Mouse (Mus musculus): ENCODE results near the gene Rrbp1. TPM values are rescaled to one million over a fixed set of nuclear protein-coding genes. Genes with fewer than 3 reads are reported as not detected.

The Rrbp1 gene
- total RNA-seq, 2 experiments from 2014 or later, result 181 to 182 TPM

- no peak for DNase-seq
Measured at GRCm38 (mm10) chr2:143953944-143954343, 57.1 kb downstream of the Rrbp1 start.

- DNase-seq, result peak; percentile 42
Measured at GRCm38 (mm10) chr2:143951546-143952315, 59.3 kb downstream of the Rrbp1 start.

DNA sequence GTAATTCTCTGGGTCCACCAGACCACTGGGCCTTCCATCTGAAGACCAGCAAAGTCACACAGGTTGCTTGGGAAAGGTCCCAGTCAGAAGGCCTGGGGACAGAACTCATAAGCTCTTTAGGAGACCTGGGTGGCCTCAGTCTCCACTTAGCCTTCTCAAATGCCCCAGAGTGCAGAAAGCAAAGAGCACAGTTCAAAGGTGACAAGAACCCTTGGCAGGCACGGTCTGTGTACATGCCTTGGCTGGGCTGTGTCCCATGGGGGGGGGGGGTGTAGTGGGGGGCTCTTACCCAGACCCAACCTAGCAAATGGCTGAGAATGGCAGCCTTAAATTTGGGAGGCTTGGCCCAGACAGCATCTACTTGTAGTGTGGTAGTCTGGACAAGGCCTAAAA, 60.0 kb downstream of the Rrbp1 start:
- no peak for DNase-seq

- no peak for DNase-seq
Measured at GRCm38 (mm10) chr2:143950290-143951027, 60.6 kb downstream of the Rrbp1 start.

GRCm38 (mm10) chr2:143949217-143949616, 61.8 kb downstream of the Rrbp1 start:
- DNase-seq, result no peak

GRCm38 (mm10) chr2:143948416-143948815, 62.6 kb downstream of the Rrbp1 start:
- peak; percentile 60 for DNase-seq

DNA sequence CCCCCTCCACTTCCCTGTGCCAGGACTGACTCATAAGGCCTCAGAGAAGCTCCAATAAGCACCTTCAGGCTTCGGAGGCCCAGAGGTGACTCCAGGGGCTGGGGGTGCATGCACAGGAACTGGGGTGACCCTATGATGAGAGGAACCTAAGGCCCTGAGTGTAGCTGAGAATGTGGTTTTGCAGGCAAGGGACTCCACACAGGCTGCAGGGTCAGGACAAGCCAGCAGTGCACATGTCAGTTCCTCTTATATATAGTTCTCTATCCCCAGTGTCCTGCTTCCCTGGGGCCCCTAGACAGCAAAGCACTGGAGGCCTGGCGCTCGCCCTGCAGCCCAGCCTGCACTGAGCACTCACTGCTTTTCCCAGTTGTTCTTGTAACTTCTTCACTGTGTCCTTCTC, 63.1 kb downstream of the Rrbp1 start:
- DNase-seq, result peak; percentile 23

GRCm38 (mm10) chr2:143946399-143946798, 64.7 kb downstream of the Rrbp1 start:
- peak; percentile 4 for DNase-seq

GRCm38 (mm10) chr2:143945466-143946075, 65.5 kb downstream of the Rrbp1 start:
- DNase-seq, result peak; percentile 41

- peak; percentile 4 for DNase-seq
Measured at GRCm38 (mm10) chr2:143944796-143945195, 66.3 kb downstream of the Rrbp1 start.

DNA sequence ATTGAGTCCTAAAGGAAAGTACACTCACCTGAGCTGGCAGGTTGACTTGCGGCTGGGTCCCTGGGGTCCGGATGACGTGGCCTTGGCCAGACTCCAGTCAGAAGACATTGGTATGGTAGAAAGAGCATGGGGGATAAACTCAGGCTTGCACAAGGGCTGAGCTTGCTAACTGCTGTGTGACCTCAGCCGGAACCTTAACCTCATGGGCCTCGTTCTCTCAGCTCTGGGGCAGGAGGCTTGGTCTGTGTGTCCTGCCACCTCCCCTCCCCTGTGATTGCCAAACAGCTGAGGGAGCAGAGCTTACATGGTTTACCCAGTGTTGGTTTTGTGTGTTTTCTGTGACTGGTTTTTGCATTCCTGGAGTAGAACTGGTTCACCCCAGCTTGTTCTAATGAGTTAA, 70.7 kb downstream of the Rrbp1 start:
- no peak for DNase-seq

- DNase-seq, result no peak
Measured at GRCm38 (mm10) chr2:143937861-143938260, 73.2 kb downstream of the Rrbp1 start.

DNA sequence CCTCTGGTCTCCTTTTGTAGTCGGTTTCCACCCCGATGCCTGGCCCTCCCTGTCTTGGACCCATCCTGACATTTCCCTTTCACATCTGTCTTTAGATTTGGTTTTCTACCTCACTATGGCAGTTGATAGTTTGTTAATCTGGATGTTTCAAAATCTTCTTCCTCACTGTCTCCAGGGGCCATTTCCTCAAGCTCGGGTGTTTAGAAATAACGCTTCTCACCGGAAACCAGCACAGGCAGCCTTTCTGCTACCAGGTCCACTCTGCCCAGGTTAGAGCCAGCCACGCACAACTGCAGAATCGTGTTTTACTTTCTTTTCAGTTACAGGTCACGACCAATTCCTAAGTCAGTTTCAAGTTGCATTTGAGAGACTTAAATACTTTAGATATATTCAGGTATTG, 76.6 kb downstream of the Rrbp1 start:
- DNase-seq, result no peak

- no peak for DNase-seq
Measured at GRCm38 (mm10) chr2:143933516-143933915, 77.5 kb downstream of the Rrbp1 start.

GRCm38 (mm10) chr2:143932340-143932873, 78.7 kb downstream of the Rrbp1 start:
- no peak for DNase-seq

- no peak for DNase-seq
Measured at GRCm38 (mm10) chr2:143929607-143930311, 81.3 kb downstream of the Rrbp1 start.

- no peak for DNase-seq
Measured at GRCm38 (mm10) chr2:143925826-143926225, 85.2 kb downstream of the Rrbp1 start.

DNA sequence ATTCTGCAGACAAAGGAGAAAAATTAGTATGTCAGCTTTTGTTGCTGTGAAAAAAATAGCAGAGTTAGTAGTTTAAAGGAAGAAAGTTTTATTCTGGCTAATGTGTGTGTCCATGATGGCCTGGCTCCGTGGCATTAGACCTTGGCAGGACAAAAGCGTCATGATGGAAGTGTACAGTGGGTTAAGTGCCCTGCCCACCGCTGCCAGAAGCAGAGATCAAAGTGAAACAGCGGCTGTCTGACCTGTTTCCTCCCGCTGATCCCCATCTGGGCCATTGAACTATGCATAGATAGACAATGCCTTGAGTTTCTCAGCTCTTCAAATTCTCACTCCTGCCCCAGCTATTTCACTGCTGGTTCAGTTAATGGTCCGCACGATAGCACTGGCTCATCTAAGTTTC, 87.0 kb downstream of the Rrbp1 start:
- no peak for DNase-seq

DNA sequence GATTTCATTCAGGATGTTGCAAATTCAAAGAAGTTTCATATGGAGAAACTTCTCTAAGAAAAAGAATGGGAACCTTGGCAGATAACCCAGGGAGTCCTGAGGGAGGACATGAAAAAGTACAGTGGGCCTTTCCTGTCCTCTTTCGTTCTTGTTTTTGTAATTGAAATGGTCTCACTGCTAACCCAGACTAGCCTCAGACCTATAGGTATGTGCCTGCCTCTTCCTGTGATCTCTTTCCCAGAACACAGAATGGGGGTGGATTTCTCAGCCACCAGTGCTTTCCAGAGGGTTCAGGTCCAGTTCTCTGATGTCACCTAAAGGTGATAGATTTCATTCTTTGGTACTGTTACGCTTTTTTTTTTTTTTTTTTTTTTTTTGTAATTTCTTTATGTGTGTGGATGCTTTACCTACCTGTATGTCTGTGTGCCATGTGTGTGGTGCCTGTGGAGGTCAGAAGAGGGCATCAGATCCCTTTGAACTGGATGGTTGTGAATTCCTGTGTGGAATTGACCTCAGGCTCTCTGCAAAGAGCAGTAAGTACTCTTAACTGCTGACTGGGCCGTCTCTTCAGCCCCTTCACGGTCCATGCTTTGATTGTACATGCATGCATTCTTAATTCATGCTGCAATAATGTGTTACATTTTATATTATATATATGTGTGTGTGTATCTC, 92.1 kb downstream of the Rrbp1 start:
- DNase-seq, result no peak

DNA sequence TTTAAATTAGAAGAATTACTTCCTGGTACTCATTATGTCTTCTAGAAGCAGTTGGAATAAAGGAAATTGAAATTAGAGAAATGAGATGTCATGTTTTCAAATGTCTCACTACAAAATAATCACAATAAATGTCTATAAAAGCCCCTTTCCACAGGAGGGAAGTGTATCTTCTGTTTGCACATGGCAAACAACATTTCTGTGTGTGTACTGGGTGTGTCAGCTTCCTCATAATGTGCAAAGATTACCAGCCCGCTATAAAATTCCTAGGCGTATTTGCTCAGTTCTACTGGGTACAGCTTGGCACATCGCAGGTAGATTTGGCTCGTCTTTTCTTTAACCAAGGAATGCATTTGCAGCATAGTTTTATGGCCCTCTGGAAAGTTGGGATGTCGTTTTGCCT, 93.4 kb downstream of the Rrbp1 start:
- no peak for DNase-seq

DNA sequence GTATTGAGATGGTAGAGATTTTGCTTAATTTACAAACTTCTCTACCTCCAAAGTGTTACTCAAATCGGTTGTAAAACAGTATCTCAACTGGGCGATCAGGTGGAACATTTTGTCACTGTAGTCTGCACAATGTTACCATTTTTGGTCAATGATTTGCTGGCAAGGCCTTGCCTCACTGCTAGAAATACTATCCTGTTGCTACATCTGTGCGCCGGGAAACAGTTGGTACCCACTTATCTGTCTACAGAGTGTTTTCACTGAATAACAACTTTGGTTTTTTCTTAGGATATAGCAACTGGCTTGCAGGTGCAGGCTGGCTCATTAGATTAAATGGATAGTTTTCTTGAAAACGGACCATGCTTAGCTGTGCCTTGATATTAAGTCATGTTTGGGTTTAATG, 94.8 kb downstream of the Rrbp1 start:
- no peak for DNase-seq

GRCm38 (mm10) chr2:143915600-143916135, 95.4 kb downstream of the Rrbp1 start:
- peak; percentile 55 for DNase-seq
